Mouse (Mus musculus) embryonic fibroblast, embryonic 13.5 days (primary cell): ENCODE measurements around the gene Tmem267.

Source experiments
- CTCF ChIP-seq: IDR thresholded peaks from 2 replicates; pipeline ENCODE4 v1.5.1; 2011; ENCODE audit warnings: mild to moderate bottlenecking, control low read depth, low read length, moderate library complexity, borderline replicate concordance; ENCODE audit not compliant: insufficient read depth
- POLR2A ChIP-seq: IDR thresholded peaks from 2 replicates; pipeline ENCODE4 v1.6.1; 2011; ENCODE audit warnings: low read depth, mild to moderate bottlenecking, control low read depth, low read length, moderate library complexity

GRCm38 (mm10) chr13:119648891-119649698 is 161.3 kb downstream of the Tmem267 start:
- TF ChIP-seq POLR2A = no peak
- no peak for TF ChIP-seq CTCF
